Comparison of ENCODE assay signal across 9 mouse cellular contexts in genomic region chr12:49401119-49401795, GRCm38 (mm10). TPM values are rescaled to one million over a fixed set of nuclear protein-coding genes. Genes with fewer than 3 reads are reported as not detected.
DNase-seq lines count a peak whose midpoint lies in the region; ATAC-seq and TF ChIP-seq lines count a peak whose summit lies in the region.
"Had no signal": no experiment of that assay in that cellular context is flagged by ENCODE, and none has a peak within 500 bp of the region (broad histone marks: within the 10 kb centered on the region; RNA-seq: fewer than 3 reads in every experiment).

No protein-coding gene starts in this region.

- peak overlapping the region; percentile 49 for H3K9ac ChIP-seq in heart, embryonic 15.5 days
- H3K9ac ChIP-seq in limb, embryonic 11.5 days (ENCODE audit: low read length) = peak overlapping the region; percentile 51

- peaks cover 71% of the 10 kb centered on the region for H3K27me3 ChIP-seq in heart, embryonic 15.5 days
- H3K27me3 ChIP-seq in limb, embryonic 11.5 days (ENCODE audit: control insufficient read depth, insufficient read depth, low read length) = peaks cover 49% of the 10 kb centered on the region

- H3K4me2 ChIP-seq in heart, embryonic 15.5 days = peak overlapping the region; percentile 85
- H3K4me2 ChIP-seq in limb, embryonic 11.5 days (ENCODE audit: low read depth, severe bottlenecking) = peak overlapping the region; percentile 78

- no peak for TF ChIP-seq CTCF in brain, embryonic 14.5 days (IDR thresholded peaks at IDR 0.05; ENCODE audit: borderline replicate concordance, extremely low read depth, insufficient read depth, insufficient read length)

- H3K27ac ChIP-seq in heart, embryonic 15.5 days = 0 out of 2 replicates have a peak overlapping the region, but pooled peaks have one; percentile 15
- H3K27ac ChIP-seq in limb, embryonic 11.5 days (replicated peaks; ENCODE audit: low read depth, low read length) = no peak overlapping the region

- H3K4me1 ChIP-seq in heart, embryonic 15.5 days (replicated peaks) = peaks cover 11% of the 10 kb centered on the region
- 0 out of 2 replicates have a peak, but pooled peaks cover 2% of the 10 kb centered on the region for H3K4me1 ChIP-seq in limb, embryonic 11.5 days (ENCODE audit: control insufficient read depth, insufficient read depth, low read length)

- peak overlapping the region; percentile 50 for H3K4me3 ChIP-seq in heart, embryonic 15.5 days
- peak overlapping the region; percentile 34 for H3K4me3 ChIP-seq in limb, embryonic 11.5 days (ENCODE audit: low read depth, low read length)

- peak; percentile 47; the same call in 1 of the 2 replicates for ATAC-seq in heart, embryonic 15.5 days (replicated peaks; ENCODE audit: insufficient number of reproducible peaks, insufficient read depth, low FRiP score, low read depth)
- ATAC-seq in granulocyte monocyte progenitor cell, adult 5-6 weeks (replicated peaks; ENCODE audit: poor library complexity, severe bottlenecking) = peak; percentile 30; the same call in 1 of the 2 replicates
- ATAC-seq in limb, embryonic 11.5 days (ENCODE audit: insufficient number of reproducible peaks, low FRiP score, low TSS enrichment, low read depth) = peak; percentile 84

- no peak for DNase-seq in heart, adult 8-10 months (ENCODE audit: low spot score)
- DNase-seq in brain, embryonic 14.5 days (ENCODE audit: low read depth) = peak; percentile 95
- DNase-seq in limb, embryonic 11.5 days (ENCODE audit: low spot score) = peak; percentile 65
- DNase-seq in right cerebral cortex, adult 2 months (ENCODE audit: low spot score in 2 of 2) = peak; percentile 67 to 75
- DNase-seq in urinary bladder, postnatal 10 days (ENCODE audit: low spot score) = no peak
- no peak for DNase-seq in thymus, postnatal 10 days (ENCODE audit: low spot score in 2 of 2)

- under 1% methylated on average over 68 of the region's 68 CpGs for WGBS in heart, embryonic 15.5 days
- under 1% methylated on average over 68 of the region's 68 CpGs for WGBS in limb, embryonic 11.5 days

- no peaks in the 10 kb centered on the region for H3K36me3 ChIP-seq in heart, embryonic 15.5 days
- H3K36me3 ChIP-seq in limb, embryonic 11.5 days (ENCODE audit: control insufficient read depth, insufficient read depth, low read length) = no peaks in the 10 kb centered on the region
- H3K36me3 ChIP-seq: G1E had no signal

- TF ChIP-seq POLR2A in brain, embryonic 14.5 days (IDR thresholded peaks at IDR 0.05; ENCODE audit: borderline replicate concordance, extremely low read depth, insufficient read depth, insufficient read length, poor library complexity, severe bottlenecking) = no peak

- H3K9me3 ChIP-seq in heart, embryonic 15.5 days (replicated peaks) = no peaks in the 10 kb centered on the region
- H3K9me3 ChIP-seq in limb, embryonic 11.5 days (ENCODE audit: control insufficient read depth, low read length) = no peaks in the 10 kb centered on the region

RNA-seq across cellular contexts. Expression of gene Gm43517, which starts 16.3 kb away (rescaled TPM):
- polyA plus RNA-seq in heart, embryonic 15.5 days (2015; fragmentation: Nextera tagmentation; extraction: Ambion mirVana) = not detected in 2 replicates
- not detected for total RNA-seq in heart, adult 8-10 months (2022)
- 1.5 and 4.7 TPM in 2 replicates for polyA plus RNA-seq in brain, embryonic 14.5 days (2012; rRNA removed)
- total RNA-seq in granulocyte monocyte progenitor cell, adult 5-6 weeks (2014; fragmentation: Nextera tagmentation) = not detected in 2 replicates
- not detected in 2 replicates for total RNA-seq in granulocyte monocyte progenitor cell, adult 5-6 weeks (2017)
- not detected in 2 replicates for polyA plus RNA-seq in limb, embryonic 11.5 days (2014; fragmentation: Nextera tagmentation; extraction: Ambion mirVana)
- polyA plus RNA-seq: G1E had no signal

RNA-seq across cellular contexts. Expression of gene Foxg1, which starts 18.8 kb away (rescaled TPM):
- 0.51 TPM in 1 of 2 replicates, not detected in the other for polyA plus RNA-seq in heart, embryonic 15.5 days (2015; fragmentation: Nextera tagmentation; extraction: Ambion mirVana)
- not detected for total RNA-seq in heart, adult 8-10 months (2022)
- polyA plus RNA-seq in brain, embryonic 14.5 days (2012; rRNA removed) = 76.0 and 160 TPM in 2 replicates
- not detected in 2 replicates for total RNA-seq in granulocyte monocyte progenitor cell, adult 5-6 weeks (2014; fragmentation: Nextera tagmentation)
- total RNA-seq in granulocyte monocyte progenitor cell, adult 5-6 weeks (2017) = not detected in 2 replicates
- polyA plus RNA-seq in limb, embryonic 11.5 days (2014; fragmentation: Nextera tagmentation; extraction: Ambion mirVana) = not detected in 2 replicates
- polyA plus RNA-seq: G1E had no signal

Comparison
In these comparisons a context has a peak if more than half of its experiments do, and no peak if none do; other contexts are left out.
1. ATAC-seq: peak in every context shown above with its lines; median percentile 84 in limb, embryonic 11.5 days; 47 in heart, embryonic 15.5 days; 30 in granulocyte monocyte progenitor cell, adult 5-6 weeks.
2. DNase-seq: peak in brain, embryonic 14.5 days (single experiment), limb, embryonic 11.5 days (single experiment) and right cerebral cortex, adult 2 months (2 of 2); none in heart, adult 8-10 months (single experiment), urinary bladder, postnatal 10 days (single experiment) and thymus, postnatal 10 days (0 of 2).
3. RNA of gene Foxg1, which starts 18.8 kb away (polyA plus RNA-seq): 76.0 to 160 TPM in brain, embryonic 14.5 days; 0.51 TPM in heart, embryonic 15.5 days and not detected in limb, embryonic 11.5 days; every median in the first group is over 10 times any median in the second.